ENCODE assay signal across 17 mouse cellular contexts in the genomic region with DNA sequence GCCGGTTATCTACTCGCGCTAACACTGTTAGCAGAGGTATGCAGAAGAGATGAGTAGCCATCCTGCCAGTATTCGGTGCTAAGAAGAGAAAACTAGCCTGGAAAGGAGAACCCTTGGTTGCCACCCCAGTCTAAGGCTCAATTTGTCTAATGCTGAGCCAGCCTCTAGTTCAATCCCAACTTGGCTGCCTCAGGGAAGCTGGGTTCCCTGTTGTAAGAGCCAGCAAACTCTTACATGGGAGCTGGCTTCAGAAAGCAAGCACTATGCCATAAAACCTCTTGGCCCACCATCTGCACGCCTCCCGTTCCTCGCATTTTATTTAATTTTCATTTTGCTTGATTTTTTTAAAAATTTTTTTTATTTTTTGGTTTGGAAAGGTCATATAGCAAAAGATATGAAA.
DNase-seq lines count a peak whose midpoint lies in the region; ATAC-seq and TF ChIP-seq lines count a peak whose summit lies in the region.
"Had no signal": no experiment of that assay in that cellular context is flagged by ENCODE, and none has a peak within 500 bp of the region (broad histone marks: within the 10 kb centered on the region; RNA-seq: fewer than 3 reads in every experiment).

No protein-coding gene starts in this region.

- H3K27ac ChIP-seq in forebrain, embryonic 13.5 days = peak overlapping the region; percentile 57
- H3K27ac ChIP-seq in forebrain, embryonic 12.5 days = no peak overlapping the region
- peak overlapping the region; percentile 45 for H3K27ac ChIP-seq in hindbrain, embryonic 13.5 days
- H3K27ac ChIP-seq in hindbrain, embryonic 12.5 days = no peak overlapping the region
- peak overlapping the region; percentile 0; the same call in 1 of the 2 replicates for H3K27ac ChIP-seq in olfactory bulb, adult 2 months (ENCODE audit: insufficient read depth, low read depth, low read length)
- H3K27ac ChIP-seq: embryonic facial prominence, embryonic 15.5 days; gastrocnemius, adult 2 months; hindbrain, embryonic 15.5 days had no signal

- no peak overlapping the region for H3K4me2 ChIP-seq in forebrain, embryonic 13.5 days
- no peak overlapping the region for H3K4me2 ChIP-seq in forebrain, embryonic 12.5 days
- H3K4me2 ChIP-seq in hindbrain, embryonic 13.5 days = no peak overlapping the region
- H3K4me2 ChIP-seq in hindbrain, embryonic 12.5 days (replicated peaks) = no peak overlapping the region
- H3K4me2 ChIP-seq: embryonic facial prominence, embryonic 15.5 days; heart, embryonic 12.5 days; hindbrain, embryonic 15.5 days had no signal

- no peak for TF ChIP-seq POLR2A in brain, embryonic 14.5 days (IDR thresholded peaks at IDR 0.05; ENCODE audit: borderline replicate concordance, extremely low read depth, insufficient read depth, insufficient read length, poor library complexity, severe bottlenecking)
- TF ChIP-seq POLR2A in olfactory bulb, adult 2 months (IDR thresholded peaks at IDR 0.05; ENCODE audit: insufficient read depth, low read depth, low read length) = no peak

- H3K4me3 ChIP-seq in forebrain, embryonic 13.5 days = no peak overlapping the region
- H3K4me3 ChIP-seq in forebrain, embryonic 12.5 days (replicated peaks) = no peak overlapping the region
- no peak overlapping the region for H3K4me3 ChIP-seq in hindbrain, embryonic 13.5 days
- no peak overlapping the region for H3K4me3 ChIP-seq in hindbrain, embryonic 12.5 days
- H3K4me3 ChIP-seq in olfactory bulb, adult 2 months (ENCODE audit: insufficient read depth, low read depth, low read length) = no peak overlapping the region
- H3K4me3 ChIP-seq: embryonic facial prominence, embryonic 15.5 days; erythroblast, embryonic 14.5 days; gastrocnemius, adult 2 months; heart, embryonic 12.5 days; hindbrain, embryonic 15.5 days had no signal

- intact Hi-C loops in left cerebral cortex, postnatal 10 days (cut with DNase I) = no loop called here

- H3K27me3 ChIP-seq in forebrain, embryonic 13.5 days = no peaks in the 10 kb centered on the region
- H3K27me3 ChIP-seq in forebrain, embryonic 12.5 days = no peaks in the 10 kb centered on the region
- H3K27me3 ChIP-seq in hindbrain, embryonic 13.5 days = no peaks in the 10 kb centered on the region
- no peaks in the 10 kb centered on the region for H3K27me3 ChIP-seq in hindbrain, embryonic 12.5 days
- H3K27me3 ChIP-seq: embryonic facial prominence, embryonic 15.5 days; heart, embryonic 12.5 days; hindbrain, embryonic 15.5 days had no signal

- no peak for TF ChIP-seq CTCF in brain, embryonic 14.5 days (IDR thresholded peaks at IDR 0.05; ENCODE audit: borderline replicate concordance, extremely low read depth, insufficient read depth, insufficient read length)
- TF ChIP-seq CTCF in olfactory bulb, adult 2 months (IDR thresholded peaks at IDR 0.05; ENCODE audit: insufficient read depth, low read depth, low read length) = no peak

- DNase-seq in brain, embryonic 14.5 days (ENCODE audit: low read depth) = peak; percentile 53
- DNase-seq in left cerebral cortex, postnatal 10 days (ENCODE audit: extremely low spot score in 1 of 2, low spot score in 2 of 2) = no peak
- DNase-seq: adrenal gland, postnatal 10 days; cerebellum, adult 11-12 months; cerebellum, adult 9-10 months; gastrocnemius, adult 2 months; gastrocnemius, postnatal 25 days; kidney, adult 11 months had no signal

- peaks cover 33% of the 10 kb centered on the region for H3K4me1 ChIP-seq in forebrain, embryonic 13.5 days
- peaks cover 3% of the 10 kb centered on the region; the same call in 1 of the 2 replicates for H3K4me1 ChIP-seq in forebrain, embryonic 12.5 days
- peaks cover 23% of the 10 kb centered on the region for H3K4me1 ChIP-seq in hindbrain, embryonic 13.5 days (replicated peaks)
- H3K4me1 ChIP-seq in hindbrain, embryonic 12.5 days = peaks cover 12% of the 10 kb centered on the region; the same call in 1 of the 2 replicates
- peaks cover 10% of the 10 kb centered on the region; the same call in 1 of the 2 replicates for H3K4me1 ChIP-seq in olfactory bulb, adult 2 months (ENCODE audit: control insufficient read depth, insufficient read depth, low read length)
- H3K4me1 ChIP-seq: embryonic facial prominence, embryonic 15.5 days had no signal

- peak; percentile 14; the same call in 1 of the 2 replicates for ATAC-seq in forebrain, embryonic 13.5 days
- no peak for ATAC-seq in forebrain, embryonic 12.5 days (ENCODE audit: low FRiP score)
- no peak for ATAC-seq in hindbrain, embryonic 13.5 days (ENCODE audit: low FRiP score)
- ATAC-seq in hindbrain, embryonic 12.5 days (ENCODE audit: low FRiP score) = no peak

- no peak overlapping the region for H3K9ac ChIP-seq in forebrain, embryonic 13.5 days
- no peak overlapping the region for H3K9ac ChIP-seq in forebrain, embryonic 12.5 days
- no peak overlapping the region for H3K9ac ChIP-seq in hindbrain, embryonic 13.5 days
- no peak overlapping the region for H3K9ac ChIP-seq in hindbrain, embryonic 12.5 days
- H3K9ac ChIP-seq: embryonic facial prominence, embryonic 15.5 days; heart, embryonic 12.5 days; hindbrain, embryonic 15.5 days had no signal

- WGBS in forebrain, embryonic 13.5 days = 92% methylated on average over 7 of the region's 7 CpGs
- 98% methylated on average over 7 of the region's 7 CpGs for WGBS in forebrain, embryonic 12.5 days
- WGBS in hindbrain, embryonic 13.5 days = 96% methylated on average over 7 of the region's 7 CpGs
- 95% methylated on average over 7 of the region's 7 CpGs for WGBS in hindbrain, embryonic 12.5 days
- 64% methylated on average over 7 of the region's 7 CpGs for WGBS in olfactory bulb, adult 2 months

- no peaks in the 10 kb centered on the region for H3K9me3 ChIP-seq in forebrain, embryonic 13.5 days (replicated peaks)
- no peaks in the 10 kb centered on the region for H3K9me3 ChIP-seq in forebrain, embryonic 12.5 days
- H3K9me3 ChIP-seq in hindbrain, embryonic 13.5 days = no peaks in the 10 kb centered on the region
- H3K9me3 ChIP-seq in hindbrain, embryonic 12.5 days (replicated peaks) = no peaks in the 10 kb centered on the region
- H3K9me3 ChIP-seq: embryonic facial prominence, embryonic 15.5 days; heart, embryonic 12.5 days; hindbrain, embryonic 15.5 days had no signal

- H3K36me3 ChIP-seq in forebrain, embryonic 13.5 days (ENCODE audit: poor library complexity, severe bottlenecking) = 0 out of 2 replicates have a peak, but pooled peaks cover 5% of the 10 kb centered on the region
- no peaks in the 10 kb centered on the region for H3K36me3 ChIP-seq in forebrain, embryonic 12.5 days (replicated peaks)
- no peaks in the 10 kb centered on the region; the same call in 1 of the 2 replicates for H3K36me3 ChIP-seq in hindbrain, embryonic 13.5 days
- 0 out of 2 replicates have a peak, but pooled peaks cover 3% of the 10 kb centered on the region for H3K36me3 ChIP-seq in hindbrain, embryonic 12.5 days
- H3K36me3 ChIP-seq: hindbrain, embryonic 15.5 days had no signal

Comparison
In these comparisons a context has a peak if more than half of its experiments do, and no peak if none do; other contexts are left out.
1. H3K27ac ChIP-seq: peak in forebrain, embryonic 13.5 days (single experiment), hindbrain, embryonic 13.5 days (single experiment) and olfactory bulb, adult 2 months (single experiment); none in forebrain, embryonic 12.5 days (single experiment) and hindbrain, embryonic 12.5 days (single experiment).